Mouse (Mus musculus): ENCODE measurements around the gene Abhd15. TPM values are rescaled to one million over a fixed set of nuclear protein-coding genes. Genes with fewer than 3 reads are reported as not detected.
"Not testable (repeated sequence)": the region's sequence is repeated elsewhere in the genome, so short reads cannot be mapped to it uniquely, and the experiment has no call there.

Abhd15 gene
- polyA plus RNA-seq, 1 experiment from 2014 or later, result 2.7 TPM

DNA sequence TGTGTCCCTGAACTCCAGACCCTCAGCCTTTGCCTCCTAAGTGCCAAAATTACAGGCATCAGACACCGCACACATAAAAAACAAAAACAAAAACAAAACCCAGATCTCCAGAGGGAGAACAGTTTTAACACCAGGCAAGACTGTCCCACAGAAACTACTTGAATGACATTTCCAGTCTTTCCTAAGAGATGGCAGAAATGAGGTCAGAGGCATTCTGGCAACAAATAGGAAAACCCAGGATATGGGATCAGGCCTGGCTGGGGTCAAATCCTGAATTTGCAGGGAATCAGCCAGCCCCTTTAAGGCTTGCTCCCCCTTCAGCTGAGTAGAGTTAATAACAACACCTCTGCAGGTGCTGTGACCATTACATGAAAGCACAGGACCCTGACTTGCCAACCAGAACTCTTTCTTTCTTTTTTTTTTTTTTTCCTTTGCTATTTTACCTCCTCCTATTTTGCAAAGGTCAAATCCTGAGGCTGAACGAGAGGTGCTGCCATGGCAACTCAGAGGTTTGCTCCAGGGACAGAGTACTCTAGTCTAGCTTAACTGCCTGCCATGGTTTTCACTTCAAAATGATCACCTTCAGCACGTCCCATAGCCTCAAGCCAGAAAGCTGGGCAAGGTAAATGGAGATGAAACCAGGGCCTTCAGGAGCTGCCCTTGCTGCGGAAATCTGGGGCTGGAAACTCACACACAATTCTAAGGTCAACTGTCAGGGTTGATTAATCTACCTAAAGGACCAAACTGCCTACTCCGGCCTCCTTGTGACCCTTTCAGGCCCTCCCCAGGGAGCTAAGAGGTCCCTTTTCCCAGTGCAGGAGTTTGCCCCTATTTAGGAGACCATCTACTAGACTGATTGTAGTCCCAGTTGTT, 1.9 kb downstream of the Abhd15 start:
- no peak overlapping the region for H3K4me3 ChIP-seq
- no peak overlapping the region for H3K4me2 ChIP-seq
- H3K27ac ChIP-seq (replicated peaks), result no peak overlapping the region
- H3K36me3 ChIP-seq, result no peaks in the 10 kb centered on the region
- WGBS, result 47% methylated on average over 5 of the region's 5 CpGs
- H3K4me1 ChIP-seq (replicated peaks), result peaks cover 41% of the 10 kb centered on the region
- no peaks in the 10 kb centered on the region for H3K9me3 ChIP-seq
- no peak for ATAC-seq (ENCODE audit: low FRiP score, low read depth)
- H3K27me3 ChIP-seq, result peaks cover 15% of the 10 kb centered on the region; the same call in 1 of the 2 replicates
- no peak overlapping the region for H3K9ac ChIP-seq

DNA sequence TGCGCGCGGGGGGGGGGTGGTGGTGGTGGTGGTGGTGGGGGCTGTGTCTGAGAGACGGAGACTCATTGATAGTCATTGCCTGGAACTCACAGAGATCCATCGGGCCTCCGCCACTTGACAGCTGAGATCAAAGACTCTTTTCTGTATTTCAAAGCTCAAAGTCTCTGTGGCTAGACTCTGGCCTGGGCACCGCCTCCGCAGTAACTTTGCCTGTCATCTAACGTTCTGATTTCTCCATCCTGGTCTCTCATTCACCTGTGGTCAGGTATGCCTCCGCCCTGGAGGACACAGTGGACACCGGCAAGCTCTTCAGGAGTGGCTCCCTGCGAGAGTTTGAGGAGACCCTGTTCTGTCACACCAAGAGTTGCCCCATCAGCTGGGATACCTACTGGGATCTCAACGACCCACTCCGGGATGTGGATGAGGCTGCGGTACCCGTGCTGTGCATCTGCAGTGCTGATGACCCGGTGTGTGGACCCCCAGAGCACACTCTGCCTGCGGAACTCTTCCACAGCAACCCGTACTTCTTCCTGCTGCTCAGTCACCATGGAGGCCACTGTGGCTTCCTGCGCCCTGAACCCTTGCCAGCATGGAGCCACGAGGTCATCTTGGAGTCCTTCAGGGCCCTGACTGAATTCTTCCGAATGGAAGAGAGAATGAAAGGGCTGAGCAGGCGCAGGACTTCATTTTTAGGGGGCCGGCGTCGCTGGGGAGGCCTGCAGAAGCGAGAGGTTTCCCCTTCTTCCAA, 3.3 kb downstream of the Abhd15 start:
- Histone ChIP-seq H3K4me2 (no peak overlapping the region), H3K4me3 (no peak overlapping the region), H3K4me1 (replicated peaks) (peaks cover 32% of the 10 kb centered on the region), H3K9me3 (no peaks in the 10 kb centered on the region), H3K9ac (no peak overlapping the region), H3K27ac (replicated peaks) (no peak overlapping the region; the same call in 1 of the 2 replicates), H3K36me3 (no peaks in the 10 kb centered on the region), H3K27me3 (peaks cover 15% of the 10 kb centered on the region; the same call in 1 of the 2 replicates)
- no peak for ATAC-seq (ENCODE audit: low FRiP score, low read depth)
- WGBS, result 76% methylated on average over 26 of the region's 27 CpGs

DNA sequence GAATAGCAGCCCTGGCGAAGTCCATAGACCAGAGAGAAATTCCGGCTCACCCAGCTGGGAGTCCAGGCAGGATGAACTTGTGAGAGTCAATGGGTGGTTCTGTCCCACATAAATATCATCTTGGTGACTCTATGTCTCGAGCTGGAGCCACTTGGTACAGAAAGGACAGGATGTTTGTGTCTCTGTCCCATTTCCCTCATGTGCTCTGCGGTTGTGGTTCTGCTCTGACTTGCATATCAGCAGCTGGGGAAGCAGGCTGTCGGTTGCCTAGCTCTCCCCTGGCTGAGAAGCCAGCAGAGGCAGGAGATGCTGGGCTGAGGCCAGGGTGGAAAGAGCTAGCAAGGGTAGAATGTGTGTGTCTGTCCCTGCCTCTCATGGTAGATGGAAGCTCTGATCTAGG, 4.1 kb downstream of the Abhd15 start, which contains the start of gene Gm10392:
Gene Gm10392 (minus strand): TSS at position 156 of the 400 bp plus-strand sequence.
- WGBS, result 77% methylated on average over 5 of the region's 5 CpGs
- no peak within 1 kb of the TSS for H3K4me2 ChIP-seq
- H3K4me1 ChIP-seq (replicated peaks), result peaks cover 25% of the 10 kb centered on the region
- H3K4me3 ChIP-seq, result no peak within 1 kb of the TSS
- H3K9me3 ChIP-seq, result no peaks in the 10 kb centered on the region
- no peak within 1 kb of the TSS for H3K9ac ChIP-seq
- no peak within 1 kb of the TSS; the same call in 1 of the 2 replicates for H3K27ac ChIP-seq (replicated peaks)
- no peaks in the 10 kb centered on the region for H3K36me3 ChIP-seq
- ATAC-seq (ENCODE audit: low FRiP score, low read depth), result no peak
- H3K27me3 ChIP-seq, result peaks cover 15% of the 10 kb centered on the region; the same call in 1 of the 2 replicates

DNA sequence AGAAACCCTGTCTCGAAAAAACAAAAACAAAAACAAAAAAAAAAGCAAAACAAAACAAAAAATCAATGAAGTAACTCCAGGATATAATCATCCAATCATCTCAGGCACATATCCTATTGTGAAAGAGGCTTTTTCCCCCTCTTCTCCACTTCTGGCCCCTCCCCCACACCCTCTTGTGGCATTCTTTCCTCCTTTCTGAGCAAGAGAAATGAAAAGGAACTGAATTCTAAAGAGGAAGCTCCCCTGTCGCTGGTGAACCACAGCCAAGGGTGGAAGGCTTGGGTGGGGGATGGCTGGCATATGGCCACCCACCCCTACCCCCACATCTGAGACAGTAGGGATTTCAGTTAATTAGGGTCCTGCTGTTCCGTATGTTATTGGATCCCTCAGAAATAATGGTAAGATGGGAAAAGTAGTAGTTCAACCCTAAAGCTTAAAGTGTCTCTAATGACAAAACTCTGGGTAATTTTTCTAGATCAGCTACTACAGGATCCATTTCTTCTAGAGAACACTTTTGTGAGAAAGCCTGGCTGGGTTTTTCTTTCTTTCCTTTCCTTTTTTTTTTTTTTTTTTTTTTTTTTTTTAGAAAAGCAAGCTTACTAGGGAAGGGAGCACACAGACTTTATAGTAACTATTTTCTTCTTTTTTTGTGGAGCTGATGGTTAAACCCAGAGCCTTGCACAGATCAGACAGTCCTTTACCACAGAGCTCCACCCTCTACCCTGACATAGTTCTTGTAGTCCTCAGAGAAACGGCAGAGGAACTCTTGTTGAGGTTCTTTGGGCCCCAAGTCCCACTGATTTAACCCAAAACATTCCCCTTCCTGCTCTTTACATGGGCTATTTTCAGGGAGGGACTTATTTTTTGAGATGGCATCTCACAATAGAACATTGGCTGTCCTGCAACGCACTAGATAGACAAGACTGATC, 5.9 kb downstream of the Abhd15 start:
- H3K4me1 ChIP-seq (replicated peaks), result peaks cover 7% of the 10 kb centered on the region
- H3K4me2 ChIP-seq, result no peak overlapping the region
- ATAC-seq (ENCODE audit: low FRiP score, low read depth), result no peak
- no peak overlapping the region for H3K9ac ChIP-seq
- H3K27ac ChIP-seq (replicated peaks), result no peak overlapping the region
- 44% methylated on average over 5 of the region's 5 CpGs for WGBS
- H3K27me3 ChIP-seq, result 0 out of 2 replicates have a peak, but pooled peaks cover 6% of the 10 kb centered on the region
- no peaks in the 10 kb centered on the region for H3K9me3 ChIP-seq
- H3K4me3 ChIP-seq, result no peak overlapping the region
- H3K36me3 ChIP-seq, result no peaks in the 10 kb centered on the region

DNA sequence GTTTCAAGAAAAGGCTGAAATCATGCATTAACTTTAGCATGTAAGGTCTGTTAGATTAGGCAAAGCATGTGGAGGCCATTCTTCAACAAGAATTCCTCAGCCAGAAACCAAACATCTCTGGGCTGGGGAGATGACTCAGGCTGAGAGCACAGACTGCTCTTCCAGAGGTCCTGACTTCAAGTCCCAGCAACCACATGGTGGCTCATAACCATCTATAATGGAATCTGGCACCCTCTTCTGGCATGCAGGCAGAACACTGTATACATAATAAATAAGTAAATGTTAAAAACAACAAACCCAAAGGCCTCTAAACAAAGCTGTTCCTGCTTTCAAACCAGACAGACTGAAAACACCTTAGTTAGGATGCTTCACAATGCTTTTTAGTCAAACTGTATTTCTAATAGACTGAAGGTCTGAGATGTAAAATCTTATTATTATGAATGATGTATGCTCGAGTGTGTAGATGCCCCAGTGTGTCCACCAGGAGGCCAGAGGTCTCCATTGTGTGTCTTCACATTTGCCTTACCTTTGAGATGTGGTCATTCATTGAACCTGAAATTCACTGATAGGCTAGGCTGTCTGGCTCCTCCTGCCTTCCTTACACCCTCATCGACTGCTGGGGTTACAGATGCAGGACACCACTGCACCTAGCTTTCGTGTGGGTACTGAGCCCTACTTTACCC, 11.0 kb downstream of the Abhd15 start:
- H3K36me3 ChIP-seq, result peaks cover 6% of the 10 kb centered on the region; the same call in 1 of the 2 replicates
- WGBS, result 79% methylated on average over 3 of the region's 3 CpGs
- H3K27me3 ChIP-seq, result no peaks in the 10 kb centered on the region
- no peaks in the 10 kb centered on the region for H3K9me3 ChIP-seq
- no peak overlapping the region for H3K4me3 ChIP-seq
- H3K4me1 ChIP-seq (replicated peaks), result no peaks in the 10 kb centered on the region
- H3K27ac ChIP-seq (replicated peaks), result no peak overlapping the region
- no peak for ATAC-seq (ENCODE audit: low FRiP score, low read depth)
- H3K9ac ChIP-seq, result no peak overlapping the region
- H3K4me2 ChIP-seq, result no peak overlapping the region

DNA sequence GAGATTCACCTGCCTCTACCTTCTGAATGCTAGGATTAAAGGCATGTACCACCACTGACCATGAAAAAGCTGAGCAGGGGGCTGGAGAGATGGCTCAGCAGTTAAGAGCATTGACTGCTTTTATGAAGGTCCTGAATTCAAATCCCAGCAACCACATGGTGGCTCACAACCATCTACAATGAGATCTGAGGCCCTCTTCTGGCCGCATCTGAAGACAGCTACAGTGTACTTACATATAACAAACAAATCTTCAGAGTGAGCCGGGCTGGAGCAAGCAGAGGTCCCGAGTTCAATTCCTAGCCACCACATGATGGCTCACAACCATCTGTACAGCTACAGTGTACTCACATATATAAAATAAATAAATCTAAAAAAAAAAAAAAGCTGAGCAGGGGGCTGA, 13.5 kb downstream of the Abhd15 start:
- H3K36me3 ChIP-seq; H3K27me3 ChIP-seq; H3K4me1 ChIP-seq (replicated peaks); ATAC-seq (ENCODE audit: low FRiP score, low read depth); H3K4me3 ChIP-seq; H3K9me3 ChIP-seq; H3K27ac ChIP-seq (replicated peaks); H3K4me2 ChIP-seq; H3K9ac ChIP-seq: not testable (repeated sequence)
- 86% methylated on average over 3 of the region's 3 CpGs for WGBS

DNA sequence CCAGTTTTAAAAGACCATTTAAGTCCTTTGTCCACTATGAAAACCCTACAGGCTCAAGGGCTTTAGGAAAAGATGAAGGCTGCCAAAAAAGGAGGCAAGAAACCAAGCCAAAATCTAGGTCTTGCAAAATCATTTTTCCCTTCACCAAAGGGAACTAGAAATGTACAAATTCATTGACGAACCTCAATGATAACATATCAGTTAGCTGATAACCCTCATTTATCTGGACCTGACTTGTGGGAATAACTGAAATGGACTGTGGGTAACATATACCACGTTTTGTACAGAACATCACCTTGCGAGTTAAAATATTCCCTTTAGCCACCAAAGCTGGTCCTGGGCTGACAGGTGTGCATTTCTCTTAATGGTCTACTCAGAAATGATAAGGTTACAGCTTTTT, 14.7 kb downstream of the Abhd15 start:
- H3K9me3 ChIP-seq, result no peaks in the 10 kb centered on the region
- no peak overlapping the region for H3K4me2 ChIP-seq
- H3K9ac ChIP-seq, result no peak overlapping the region
- H3K36me3 ChIP-seq, result peaks cover 6% of the 10 kb centered on the region; the same call in 1 of the 2 replicates
- no peak overlapping the region for H3K4me3 ChIP-seq
- no peaks in the 10 kb centered on the region for H3K4me1 ChIP-seq (replicated peaks)
- no peaks in the 10 kb centered on the region for H3K27me3 ChIP-seq
- no peak for ATAC-seq (ENCODE audit: low FRiP score, low read depth)
- H3K27ac ChIP-seq (replicated peaks), result no peak overlapping the region
- 92% methylated on average over 3 of the region's 3 CpGs for WGBS

DNA sequence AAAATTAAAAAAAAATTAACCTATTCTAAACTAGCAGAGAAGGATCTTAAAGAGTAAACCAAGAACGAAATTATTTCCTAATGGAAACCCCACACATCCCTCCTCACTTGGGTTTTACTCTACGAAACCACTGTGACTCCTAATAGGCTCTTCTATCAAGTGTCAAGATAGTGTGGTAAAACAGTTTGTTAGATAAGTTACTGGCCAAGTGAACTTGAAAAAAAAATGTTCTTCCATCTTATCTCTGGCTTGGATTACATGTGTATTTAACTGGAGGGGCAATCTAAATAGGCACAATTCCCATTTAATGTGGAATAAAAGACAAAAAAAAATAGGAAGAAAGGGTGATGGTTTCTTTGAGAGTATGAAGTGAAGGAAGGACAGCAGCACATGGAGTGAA, 15.9 kb downstream of the Abhd15 start:
- Histone ChIP-seq H3K27ac (replicated peaks) (no peak overlapping the region), H3K4me1 (replicated peaks) (no peaks in the 10 kb centered on the region), H3K9ac (no peak overlapping the region), H3K4me3 (no peak overlapping the region), H3K9me3 (no peaks in the 10 kb centered on the region), H3K4me2 (no peak overlapping the region), H3K27me3 (no peaks in the 10 kb centered on the region), H3K36me3 (peaks cover 6% of the 10 kb centered on the region; the same call in 1 of the 2 replicates)
- ATAC-seq (ENCODE audit: low FRiP score, low read depth), result no peak
- WGBS, result 95% methylated on average over 2 of the region's 2 CpGs

DNA sequence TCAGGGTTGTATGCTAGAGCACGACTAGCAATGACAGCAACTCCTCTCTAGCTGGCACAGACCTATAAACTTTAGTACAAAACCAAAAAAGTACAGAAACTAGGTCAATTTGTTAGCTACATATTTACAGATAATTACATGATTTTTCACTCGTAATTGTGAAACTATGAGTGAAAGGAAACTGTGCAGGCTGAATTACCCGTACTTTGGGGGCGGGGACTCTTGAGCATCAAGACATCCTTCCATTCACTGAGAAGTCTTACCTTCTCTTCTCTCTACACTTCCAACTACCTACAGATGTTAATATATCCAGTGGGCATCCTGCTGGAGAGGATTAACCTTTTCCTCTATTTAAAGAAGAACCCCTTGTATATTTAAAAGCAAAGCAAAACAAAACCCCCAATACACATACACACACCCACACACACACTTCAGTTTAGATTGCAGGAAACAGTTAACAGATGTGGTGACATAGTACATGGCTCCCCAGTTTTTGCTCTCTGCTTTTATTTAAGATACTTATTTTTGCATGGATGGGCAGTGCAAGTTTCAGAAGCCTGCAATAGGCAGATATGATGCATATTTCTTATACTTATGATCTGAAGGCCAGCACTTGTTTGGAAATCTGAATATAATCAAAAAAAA, 17.4 kb downstream of the Abhd15 start:
- no peak for ATAC-seq (ENCODE audit: low FRiP score, low read depth)
- H3K27me3 ChIP-seq, result no peaks in the 10 kb centered on the region
- H3K9me3 ChIP-seq, result no peaks in the 10 kb centered on the region
- 91% methylated on average over 4 of the region's 4 CpGs for WGBS
- H3K9ac ChIP-seq, result no peak overlapping the region
- H3K4me3 ChIP-seq, result no peak overlapping the region
- no peak overlapping the region for H3K27ac ChIP-seq (replicated peaks)
- H3K4me1 ChIP-seq (replicated peaks), result no peaks in the 10 kb centered on the region
- peaks cover 15% of the 10 kb centered on the region for H3K36me3 ChIP-seq
- no peak overlapping the region for H3K4me2 ChIP-seq

DNA sequence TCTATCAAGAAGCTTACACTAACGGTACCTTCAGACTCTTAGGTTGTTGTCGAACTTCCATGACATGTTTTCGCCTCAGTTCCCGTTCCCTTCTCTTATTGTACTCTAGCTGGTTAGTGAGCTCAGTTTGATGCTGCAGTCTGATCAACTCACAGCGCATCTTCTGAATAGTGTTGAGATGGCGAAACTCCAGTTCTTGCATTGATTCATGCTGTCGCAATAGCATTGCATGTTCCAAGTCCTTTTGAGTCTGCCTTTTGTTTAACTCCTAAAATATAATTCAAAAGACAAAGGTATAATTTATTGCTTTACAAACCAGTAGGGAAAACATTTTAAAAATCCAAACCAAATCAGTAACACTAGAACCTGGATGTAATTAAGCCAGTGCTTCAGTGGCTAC, 30.3 kb downstream of the Abhd15 start:
- ATAC-seq (ENCODE audit: low FRiP score, low read depth), result no peak
- no peaks in the 10 kb centered on the region for H3K27me3 ChIP-seq
- H3K9ac ChIP-seq, result no peak overlapping the region
- H3K36me3 ChIP-seq, result peaks cover 70% of the 10 kb centered on the region
- no peaks in the 10 kb centered on the region for H3K4me1 ChIP-seq (replicated peaks)
- no peak overlapping the region for H3K27ac ChIP-seq (replicated peaks)
- H3K4me3 ChIP-seq, result no peak overlapping the region
- WGBS, result 97% methylated on average over 7 of the region's 7 CpGs
- no peak overlapping the region for H3K4me2 ChIP-seq
- H3K9me3 ChIP-seq, result no peaks in the 10 kb centered on the region

DNA sequence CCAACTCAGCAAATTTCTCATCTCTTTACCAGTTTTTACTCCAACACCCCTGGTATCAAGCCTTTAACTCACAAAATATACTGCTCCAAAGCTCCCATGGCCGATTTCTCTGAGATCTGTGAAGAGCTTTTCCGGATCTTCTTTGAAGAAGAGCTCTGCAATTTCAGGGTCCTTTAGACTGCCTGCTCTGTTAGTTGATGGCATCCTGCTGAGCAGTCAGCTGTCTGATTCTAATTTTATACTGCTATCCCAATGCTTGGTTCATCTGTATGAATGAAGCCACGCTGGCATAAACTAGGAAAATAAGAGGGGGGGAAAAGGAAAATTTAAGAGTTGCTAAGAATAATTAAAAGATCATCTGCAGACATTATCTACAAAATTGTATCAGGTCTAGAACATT, 70.3 kb downstream of the Abhd15 start:
- WGBS, result 65% methylated on average over 3 of the region's 3 CpGs
- H3K4me1 ChIP-seq (replicated peaks), result no peaks in the 10 kb centered on the region
- no peak overlapping the region for H3K4me3 ChIP-seq
- no peak overlapping the region for H3K9ac ChIP-seq
- H3K36me3 ChIP-seq, result peaks cover 25% of the 10 kb centered on the region
- no peak overlapping the region for H3K4me2 ChIP-seq
- no peak overlapping the region for H3K27ac ChIP-seq (replicated peaks)
- no peaks in the 10 kb centered on the region for H3K9me3 ChIP-seq
- no peaks in the 10 kb centered on the region for H3K27me3 ChIP-seq
- ATAC-seq (ENCODE audit: low FRiP score, low read depth), result no peak

All from hindbrain, embryonic 15.5 days (tissue).